Mouse (Mus musculus) midbrain, postnatal 0 days (tissue): Measurements from ENCODE around the gene Lrr1. TPM values are rescaled to one million over a fixed set of nuclear protein-coding genes. Genes with fewer than 3 reads are reported as not detected.

Source experiments
- ATAC-seq: fragments of 200-750 bp; cut with Nextera tagmentation; 2 replicates; pipeline ENCODE4 v1.8.0; 2017; ENCODE audit warnings: moderate number of reproducible peaks, mild to moderate bottlenecking, moderate TSS enrichment, moderate library complexity; ENCODE audit not compliant: low FRiP score
- DNase-seq: peaks from one replicate; pipeline ENCODE4 v3.0.0-alpha.2; 2015; ENCODE audit warnings: low spot score
- H3K27ac ChIP-seq: fragments of 300-500 bp; sonication (generic); 2 replicates; pipeline ENCODE4 v1.5.1; 2014; ENCODE audit warnings: low read depth, mild to moderate bottlenecking, low read length, mixed read lengths
- H3K27me3 ChIP-seq: fragments of 300-500 bp; sonication (generic); 2 replicates; pipeline ENCODE4 v1.6.1; 2014; ENCODE audit warnings: low read length, control low read depth, mixed read lengths; ENCODE audit not compliant: insufficient read depth
- H3K36me3 ChIP-seq: fragments of 300-500 bp; sonication (generic); 2 replicates; pipeline ENCODE4 v1.6.1; 2014; ENCODE audit warnings: low read length, control low read depth, mixed read lengths; ENCODE audit not compliant: insufficient read depth
- H3K4me1 ChIP-seq: fragments of 300-500 bp; sonication (generic); 2 replicates; pipeline ENCODE4 v1.6.1; 2014; ENCODE audit warnings: mild to moderate bottlenecking, control low read depth, antibody characterized with exemption, low read length, mixed read lengths; ENCODE audit not compliant: insufficient read depth
- H3K4me2 ChIP-seq: fragments of 300-500 bp; sonication (generic); 2 replicates; pipeline ENCODE4 v1.6.1; 2014; ENCODE audit warnings: low read depth, mild to moderate bottlenecking, low read length, mixed read lengths; ENCODE audit not compliant: poor library complexity, severe bottlenecking
- H3K4me3 ChIP-seq: fragments of 300-500 bp; sonication (generic); 2 replicates; pipeline ENCODE4 v1.5.1; 2014; ENCODE audit warnings: low read depth, mild to moderate bottlenecking, low read length, moderate library complexity
- H3K9ac ChIP-seq: fragments of 300-500 bp; sonication (generic); replicated peaks from 2 replicates; pipeline ENCODE4 v1.6.1; 2014; ENCODE audit warnings: mild to moderate bottlenecking, low read length, moderate library complexity, mixed read lengths; ENCODE audit not compliant: poor library complexity, severe bottlenecking
- H3K9me3 ChIP-seq: fragments of 300-500 bp; sonication (generic); 2 replicates; pipeline ENCODE4 v1.6.1; 2016; ENCODE audit warnings: low read length, control low read depth
- CTCF ChIP-seq: IDR thresholded peaks from 2 replicates; pipeline ENCODE4 v1.5.1; 2016; ENCODE audit warnings: antibody characterized with exemption, mild to moderate bottlenecking
- WGBS: fragments of 180-500 bp; shearing (Covaris S2); extraction: QIAGEN DNeasy Blood & Tissue Kit; methylation state at CpG from one replicate; pipeline ENCODE4 v1.1.7; 2014; 5-methylcytosine and 5-hydroxymethylcytosine counted together
- polyA plus RNA-seq: library from polyadenylated mRNA; unstranded; fragments of >200 nt; fragmentation: Nextera tagmentation; extraction: Ambion mirVana; gene quantifications from 2 replicates; pipeline ENCODE4 v1.2.1, GENCODE M21; 2015
- total RNA-seq: library from RNA; depleted of rRNA; stranded (reverse); fragments of >200 nt; gene quantifications from 2 replicates; pipeline ENCODE4 v1.2.3, GENCODE M21; 2014

The Lrr1 gene
- total and polyA plus RNA-seq, 2 experiments from 2014 or later, result 1.2 to 1.6 TPM

DNA sequence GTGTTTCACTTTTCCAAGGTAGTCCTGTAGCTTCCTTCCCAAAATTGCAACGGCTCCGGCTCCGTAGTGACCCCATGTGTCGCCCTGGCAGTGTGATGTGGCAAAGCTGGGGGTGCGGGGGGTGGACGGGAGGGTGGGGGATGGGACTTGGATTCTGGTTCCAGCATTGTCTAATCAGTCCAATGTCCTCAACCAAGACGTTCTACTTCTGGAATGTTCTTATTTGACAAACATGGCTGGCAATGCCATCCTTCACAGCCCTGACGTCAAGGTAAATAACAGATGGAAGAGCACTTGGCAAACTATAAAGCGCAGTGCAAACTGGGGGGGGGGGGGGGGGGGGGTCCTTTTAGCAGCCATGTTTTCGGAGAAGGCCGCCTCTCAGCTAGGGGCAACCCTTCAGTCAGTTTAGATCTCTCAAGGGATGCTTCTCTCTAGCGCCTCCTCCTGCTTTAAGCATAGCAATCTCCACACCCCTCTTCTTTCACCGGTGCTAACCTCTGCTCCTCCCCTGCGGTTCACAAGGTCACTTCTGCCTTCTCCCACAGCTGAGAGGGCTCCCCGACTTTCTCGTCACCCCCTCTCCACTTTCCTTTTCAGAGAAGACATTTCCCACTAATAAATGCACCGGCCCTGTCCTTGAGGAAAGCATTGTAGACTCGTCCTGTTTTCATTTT, 38.8 kb upstream of the Lrr1 start:
- DNase-seq (no peak), ATAC-seq (no peak)
- no peaks in the 10 kb centered on the region for H3K27me3 ChIP-seq
- 51% methylated on average over 16 of the region's 18 CpGs for WGBS
- H3K9ac ChIP-seq, result no peak overlapping the region
- H3K4me2 ChIP-seq, result peak overlapping the region; percentile 18
- no peak for TF ChIP-seq CTCF
- H3K4me3 ChIP-seq, result no peak overlapping the region
- no peaks in the 10 kb centered on the region for H3K36me3 ChIP-seq
- H3K4me1 ChIP-seq, result no peaks in the 10 kb centered on the region
- no peak overlapping the region for H3K27ac ChIP-seq
- no peaks in the 10 kb centered on the region for H3K9me3 ChIP-seq

DNA sequence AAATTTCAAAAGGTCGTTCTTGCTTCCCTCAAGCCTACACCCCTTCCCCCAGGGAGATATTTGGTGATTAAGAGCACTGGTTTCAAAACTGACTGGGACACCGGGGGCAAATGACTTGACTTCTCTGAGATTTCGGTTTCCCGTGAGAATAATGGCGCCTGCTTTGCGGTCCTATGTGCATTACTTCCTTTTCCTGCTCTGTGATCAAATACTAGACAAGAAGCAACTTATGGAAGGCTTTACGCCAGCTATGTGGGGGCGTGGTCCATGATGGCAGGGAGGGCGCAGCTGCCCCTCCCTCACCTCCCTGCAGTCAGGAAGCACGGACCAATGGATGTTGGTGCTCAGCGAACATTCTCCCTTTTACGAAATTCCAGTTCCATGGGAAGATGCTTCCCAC, 38.1 kb upstream of the Lrr1 start:
- no peak for DNase-seq
- WGBS, result 83% methylated on average over 12 of the region's 12 CpGs
- ATAC-seq, result no peak
- no peaks in the 10 kb centered on the region for H3K36me3 ChIP-seq
- H3K9me3 ChIP-seq, result no peaks in the 10 kb centered on the region
- H3K4me1 ChIP-seq, result no peaks in the 10 kb centered on the region
- no peak overlapping the region for H3K4me2 ChIP-seq
- H3K27me3 ChIP-seq, result no peaks in the 10 kb centered on the region
- TF ChIP-seq CTCF, result no peak
- no peak overlapping the region for H3K4me3 ChIP-seq
- H3K9ac ChIP-seq, result no peak overlapping the region
- H3K27ac ChIP-seq, result no peak overlapping the region

DNA sequence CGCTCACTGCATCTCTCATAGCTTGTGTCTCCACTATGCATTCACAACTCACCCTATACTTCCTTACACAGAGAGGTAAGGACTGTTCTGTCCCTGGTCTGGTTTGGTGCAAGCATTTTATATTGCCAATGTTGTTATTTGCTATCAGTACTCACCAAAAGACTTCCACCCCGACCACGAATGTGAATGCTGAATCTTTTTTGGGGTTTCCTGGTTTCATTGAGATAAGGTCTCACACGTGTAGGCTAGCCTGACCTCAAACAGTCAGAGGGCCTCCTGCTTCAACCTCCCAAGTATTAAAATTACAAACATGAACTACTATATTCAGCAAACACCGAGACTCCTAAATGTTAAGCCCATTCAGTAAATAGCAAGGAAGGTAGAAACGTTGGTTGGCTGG, 37.3 kb upstream of the Lrr1 start:
- TF ChIP-seq CTCF, result no peak
- H3K27ac ChIP-seq, result no peak overlapping the region

DNA sequence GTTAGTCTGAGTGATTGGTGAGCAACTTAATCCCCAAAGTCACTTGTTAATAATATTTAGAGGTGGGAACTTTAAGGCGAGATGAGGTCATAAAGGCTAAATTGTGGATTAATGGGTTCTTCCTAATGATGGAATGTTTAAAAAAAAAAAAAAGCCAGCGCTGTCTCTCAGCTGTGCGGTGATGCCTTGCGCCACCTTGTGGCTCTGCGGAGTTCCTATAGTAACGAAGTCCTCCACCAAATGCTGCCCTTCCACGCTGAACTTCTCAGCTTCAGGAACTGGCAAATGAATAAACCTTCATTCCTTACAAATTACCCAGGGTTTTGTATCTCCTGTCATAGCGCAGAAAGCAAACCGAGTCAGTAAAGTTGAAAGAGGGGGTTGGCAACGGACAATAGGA, 36.6 kb upstream of the Lrr1 start:
- no peaks in the 10 kb centered on the region for H3K27me3 ChIP-seq
- TF ChIP-seq CTCF, result peak; percentile 88

More for the DNA sequence above, 37.3 kb upstream of the Lrr1 start:
- H3K4me3 ChIP-seq, result no peak overlapping the region
- no peaks in the 10 kb centered on the region for H3K9me3 ChIP-seq
- H3K36me3 ChIP-seq, result no peaks in the 10 kb centered on the region
- DNase-seq (no peak), ATAC-seq (no peak)
- no peak overlapping the region for H3K9ac ChIP-seq
- H3K4me1 ChIP-seq, result no peaks in the 10 kb centered on the region
- WGBS, result 87% methylated on average over 6 of the region's 6 CpGs
- no peaks in the 10 kb centered on the region for H3K27me3 ChIP-seq
- no peak overlapping the region for H3K4me2 ChIP-seq

DNA sequence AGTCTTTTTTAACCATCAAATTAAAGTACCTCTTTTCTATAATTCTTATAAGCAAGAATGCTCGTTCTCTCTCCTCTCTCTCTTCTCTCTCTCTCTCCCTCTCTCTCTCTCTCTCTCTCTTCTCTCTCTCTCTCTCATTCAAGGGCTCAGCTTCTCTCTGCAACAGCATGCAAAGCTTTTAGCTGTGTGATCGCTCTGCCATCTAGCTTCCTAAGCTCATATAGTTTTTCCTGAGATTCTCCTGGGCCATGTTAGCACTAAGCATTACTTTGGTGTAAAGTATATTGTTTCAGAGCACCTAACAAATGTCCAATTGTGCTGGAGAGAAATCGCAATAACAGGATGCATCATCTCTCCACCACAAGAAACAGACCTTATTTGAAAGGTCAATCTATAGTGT, 29.4 kb upstream of the Lrr1 start:
- Histone ChIP-seq H3K9me3 (no peaks in the 10 kb centered on the region), H3K27ac (no peak overlapping the region), H3K9ac (no peak overlapping the region), H3K4me3 (no peak overlapping the region), H3K27me3 (no peaks in the 10 kb centered on the region), H3K4me1 (no peaks in the 10 kb centered on the region), H3K36me3 (no peaks in the 10 kb centered on the region), H3K4me2 (no peak overlapping the region)
- 89% methylated on average over 3 of the region's 3 CpGs for WGBS
- ATAC-seq (no peak), DNase-seq (peak; percentile 54)
- TF ChIP-seq CTCF, result peak; percentile 74

More for the DNA sequence above, 36.6 kb upstream of the Lrr1 start:
- Histone ChIP-seq H3K27ac (no peak overlapping the region), H3K4me1 (no peaks in the 10 kb centered on the region), H3K9me3 (no peaks in the 10 kb centered on the region), H3K4me2 (no peak overlapping the region), H3K9ac (no peak overlapping the region), H3K4me3 (no peak overlapping the region), H3K36me3 (no peaks in the 10 kb centered on the region)
- ATAC-seq (peak; percentile 69; the same call in 1 of the 2 replicates), DNase-seq (peak; percentile 81)
- 7% methylated on average over 10 of the region's 10 CpGs for WGBS

DNA sequence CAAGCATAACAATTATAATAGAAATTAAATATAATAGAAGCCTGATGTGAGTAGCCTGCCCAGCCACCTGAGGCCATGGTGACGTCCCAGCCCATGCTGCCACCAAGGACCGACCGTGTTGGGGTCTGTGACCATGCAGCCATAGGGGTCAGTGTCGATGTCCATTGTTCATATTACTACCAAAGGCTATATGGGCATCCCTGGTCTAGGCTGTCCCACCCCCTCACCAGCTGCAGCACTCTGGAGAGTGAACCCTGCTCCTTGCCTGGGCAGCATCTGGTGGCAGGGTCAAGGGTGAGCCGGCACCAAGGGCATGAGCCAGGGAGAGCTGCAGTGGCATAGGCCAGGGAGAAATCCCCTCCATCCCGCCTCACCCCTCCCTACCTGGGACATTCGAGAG, 28.8 kb upstream of the Lrr1 start:
- Histone ChIP-seq H3K9ac (no peak overlapping the region), H3K27ac (no peak overlapping the region), H3K4me3 (no peak overlapping the region), H3K36me3 (no peaks in the 10 kb centered on the region), H3K4me2 (no peak overlapping the region), H3K27me3 (no peaks in the 10 kb centered on the region), H3K4me1 (no peaks in the 10 kb centered on the region), H3K9me3 (no peaks in the 10 kb centered on the region)
- DNase-seq, result no peak
- no peak for ATAC-seq
- TF ChIP-seq CTCF, result no peak
- WGBS, result 91% methylated on average over 7 of the region's 7 CpGs
